Mouse (Mus musculus) thymus, postnatal 36 days (tissue): ENCODE results near the gene Rhou.
A peak's percentile ranks its signal among the peaks of the same experiment; 100 is the strongest.

ENCODE experiments used
- DNase-seq, 2 experiments: peaks; one replicate each; pipeline ENCODE4 v3.0.0; 2022; ENCODE audit warnings: mixed read lengths in 2 of 2

The Rhou gene

GRCm38 (mm10) chr8:123651390-123652098 lies 2.2 kb upstream of the Rhou start:
- DNase-seq = no peak

GRCm38 (mm10) chr8:123652641-123653040 lies 1.1 kb upstream of the Rhou start:
- DNase-seq = no peak

GRCm38 (mm10) chr8:123653994-123654569 lies 353 bp downstream of the Rhou start:
- DNase-seq = peak in 1 of 2 experiments; percentile 12

- DNase-seq = no peak
These were observed 1.0 kb downstream of the Rhou start for GRCm38 (mm10) chr8:123654763-123655162.

- no peak for DNase-seq
These were observed 1.6 kb downstream of the Rhou start for GRCm38 (mm10) chr8:123655351-123655779.

GRCm38 (mm10) chr8:123657826-123658225 lies 4.1 kb downstream of the Rhou start:
- no peak for DNase-seq

- no peak for DNase-seq
These were observed 5.8 kb downstream of the Rhou start for GRCm38 (mm10) chr8:123659469-123660057.

- no peak for DNase-seq
These were observed 7.8 kb downstream of the Rhou start for GRCm38 (mm10) chr8:123661515-123661914.

GRCm38 (mm10) chr8:123665580-123665979 lies 11.9 kb downstream of the Rhou start:
- no peak for DNase-seq

GRCm38 (mm10) chr8:123666832-123667231 lies 13.1 kb downstream of the Rhou start:
- DNase-seq = no peak

GRCm38 (mm10) chr8:123668681-123669080 lies 15.0 kb downstream of the Rhou start:
- no peak for DNase-seq

GRCm38 (mm10) chr8:123670766-123671165 lies 17.0 kb downstream of the Rhou start:
- no peak for DNase-seq

- no peak for DNase-seq
These were observed 17.7 kb downstream of the Rhou start for GRCm38 (mm10) chr8:123671454-123671853.

- no peak for DNase-seq
These were observed 18.9 kb downstream of the Rhou start for GRCm38 (mm10) chr8:123672648-123673047.

- DNase-seq = no peak
These were observed 21.9 kb downstream of the Rhou start for GRCm38 (mm10) chr8:123675611-123676010.

GRCm38 (mm10) chr8:123678390-123678789 lies 24.7 kb downstream of the Rhou start:
- no peak for DNase-seq

- DNase-seq = no peak
These were observed 28.5 kb downstream of the Rhou start for GRCm38 (mm10) chr8:123682073-123682761.

GRCm38 (mm10) chr8:123683321-123683720 lies 29.6 kb downstream of the Rhou start:
- DNase-seq = no peak

- no peak for DNase-seq
These were observed 31.1 kb downstream of the Rhou start for GRCm38 (mm10) chr8:123684806-123685205.

GRCm38 (mm10) chr8:123685477-123685876 lies 31.7 kb downstream of the Rhou start:
- no peak for DNase-seq

GRCm38 (mm10) chr8:123687826-123688225 lies 34.1 kb downstream of the Rhou start:
- no peak for DNase-seq

- no peak for DNase-seq
These were observed 38.6 kb downstream of the Rhou start for GRCm38 (mm10) chr8:123692165-123692962.

GRCm38 (mm10) chr8:123696167-123696566 lies 42.4 kb downstream of the Rhou start:
- DNase-seq = no peak
